Mouse (Mus musculus) embryonic facial prominence, embryonic 14.5 days (tissue): ENCODE data around the gene Gys1. TPM values are rescaled to one million over a fixed set of nuclear protein-coding genes. Genes with fewer than 3 reads are reported as not detected.
A peak's percentile ranks its signal among the peaks of the same experiment; 100 is the strongest.
"Not testable (repeated sequence)": the region's sequence is repeated elsewhere in the genome, so short reads cannot be mapped to it uniquely, and the experiment has no call there.

Experiments
- ATAC-seq: fragments of 200-750 bp; cut with Nextera tagmentation; 2 replicates; pipeline ENCODE4 v1.8.0; 2017; ENCODE audit warnings: low read depth, moderate number of reproducible peaks, moderate TSS enrichment
- DNase-seq: peaks from one replicate; pipeline ENCODE4 v3.0.0-alpha.2; 2015; ENCODE audit warnings: low spot score
- H3K27ac ChIP-seq: fragments of 300-500 bp; sonication (generic); replicated peaks from 2 replicates; pipeline ENCODE4 v1.5.1; 2014; ENCODE audit warnings: low read depth, mild to moderate bottlenecking, low read length, moderate library complexity
- H3K27me3 ChIP-seq: fragments of 300-500 bp; sonication (generic); replicated peaks from 2 replicates; pipeline ENCODE4 v1.6.1; 2014; ENCODE audit warnings: low read length; ENCODE audit not compliant: control insufficient read depth, insufficient read depth
- H3K36me3 ChIP-seq: fragments of 300-500 bp; sonication (generic); 2 replicates; pipeline ENCODE4 v1.6.1; 2014; ENCODE audit warnings: low read length, mixed read lengths; ENCODE audit not compliant: control insufficient read depth, insufficient read depth
- H3K4me1 ChIP-seq: fragments of 300-500 bp; sonication (generic); 2 replicates; pipeline ENCODE4 v1.6.1; 2014; ENCODE audit warnings: antibody characterized with exemption, low read length; ENCODE audit not compliant: control insufficient read depth, insufficient read depth
- H3K4me2 ChIP-seq: fragments of 300-500 bp; sonication (generic); 2 replicates; pipeline ENCODE4 v1.6.1; 2014; ENCODE audit warnings: low read depth, mild to moderate bottlenecking, low read length, moderate library complexity, mixed read lengths
- H3K4me3 ChIP-seq: fragments of 300-500 bp; sonication (generic); 2 replicates; pipeline ENCODE4 v1.5.1; 2014; ENCODE audit warnings: low read depth, mild to moderate bottlenecking, low read length
- H3K9ac ChIP-seq: fragments of 300-500 bp; sonication (generic); 2 replicates; pipeline ENCODE4 v1.6.1; 2014; ENCODE audit warnings: low read depth, mild to moderate bottlenecking, low read length, moderate library complexity, mixed read lengths
- H3K9me3 ChIP-seq: fragments of 300-500 bp; sonication (generic); 2 replicates; pipeline ENCODE4 v1.6.1; 2016; ENCODE audit warnings: low read length; ENCODE audit not compliant: control insufficient read depth
- WGBS: fragments of 180-500 bp; shearing (Covaris S2); extraction: QIAGEN DNeasy Blood & Tissue Kit; methylation state at CpG from one replicate; pipeline ENCODE4 v1.1.7; 2014; 5-methylcytosine and 5-hydroxymethylcytosine counted together
- polyA plus RNA-seq: library from polyadenylated mRNA; unstranded; fragments of >200 nt; fragmentation: Nextera tagmentation; extraction: Ambion mirVana; gene quantifications from 2 replicates; pipeline ENCODE4 v1.2.1, GENCODE M21; 2014

Gys1 gene
- polyA plus RNA-seq, 1 experiment from 2014 or later: 39.3 TPM

DNA sequence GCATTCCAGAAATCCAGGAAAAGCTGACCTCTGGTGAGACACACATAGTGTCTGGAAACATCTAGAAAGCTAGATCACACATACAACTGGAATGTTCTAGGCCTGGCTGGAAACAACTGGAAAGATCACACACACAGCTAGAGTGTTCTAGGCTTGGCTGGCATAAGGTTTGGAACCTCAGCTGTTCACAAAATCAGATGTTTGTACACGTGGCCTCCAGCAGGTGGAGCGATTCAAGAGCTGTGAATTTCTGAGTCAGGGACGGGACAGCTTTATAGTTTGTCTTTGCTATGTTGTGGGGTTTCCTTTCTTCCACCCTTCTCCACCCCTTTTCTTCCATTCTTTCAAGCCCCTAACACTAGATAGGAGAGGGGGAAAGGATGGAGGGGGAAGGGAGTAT, 42.4 kb downstream of the Gys1 start:
- Histone ChIP-seq H3K36me3 (no peaks in the 10 kb centered on the region), H3K27ac (no peak overlapping the region), H3K4me2 (no peak overlapping the region), H3K4me1 (no peaks in the 10 kb centered on the region), H3K4me3 (no peak overlapping the region), H3K27me3 (no peaks in the 10 kb centered on the region), H3K9ac (no peak overlapping the region; the same call in 1 of the 2 replicates), H3K9me3 (no peaks in the 10 kb centered on the region)
- 4% methylated on average over 3 of the region's 3 CpGs for WGBS
- DNase-seq (peak; percentile 85), ATAC-seq (peak; percentile 45; the same call in 1 of the 2 replicates)

DNA sequence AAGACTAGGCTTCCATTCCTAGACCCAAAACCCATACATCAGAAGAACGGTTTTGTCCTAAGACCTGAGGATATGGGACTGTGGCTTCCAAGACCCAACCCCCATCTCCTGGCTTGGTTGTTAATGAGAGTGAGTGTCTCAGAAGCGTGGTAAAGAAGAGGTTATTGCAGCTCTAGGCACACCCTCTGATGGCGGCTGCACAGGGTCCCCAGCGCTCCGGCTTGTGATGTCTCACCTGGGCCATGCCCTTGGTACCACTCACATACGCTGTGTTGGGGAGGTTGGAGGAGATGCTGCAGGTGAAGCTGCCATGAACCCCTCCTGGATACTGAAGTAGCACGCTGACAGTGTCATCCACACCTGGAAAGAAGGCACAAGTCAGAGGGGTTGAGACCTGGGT, 44.1 kb downstream of the Gys1 start:
- H3K36me3 ChIP-seq: no peaks in the 10 kb centered on the region
- WGBS: 96% methylated on average over 7 of the region's 7 CpGs
- H3K27ac ChIP-seq: no peak overlapping the region
- H3K27me3 ChIP-seq: no peaks in the 10 kb centered on the region
- H3K9ac ChIP-seq: no peak overlapping the region
- H3K4me2 ChIP-seq: no peak overlapping the region
- no peak overlapping the region for H3K4me3 ChIP-seq
- no peaks in the 10 kb centered on the region for H3K9me3 ChIP-seq
- no peaks in the 10 kb centered on the region for H3K4me1 ChIP-seq
- DNase-seq: no peak
- ATAC-seq: no peak

GRCm38 (mm10) chr7:45480310-45480709, 45.7 kb downstream of the Gys1 start:
- H3K4me3 ChIP-seq, ATAC-seq, H3K4me2 ChIP-seq, H3K4me1 ChIP-seq, H3K27me3 ChIP-seq, DNase-seq, H3K9ac ChIP-seq, H3K27ac ChIP-seq, H3K36me3 ChIP-seq, H3K9me3 ChIP-seq: not testable (repeated sequence)
- WGBS: 77% methylated on average over 3 of the region's 4 CpGs

DNA sequence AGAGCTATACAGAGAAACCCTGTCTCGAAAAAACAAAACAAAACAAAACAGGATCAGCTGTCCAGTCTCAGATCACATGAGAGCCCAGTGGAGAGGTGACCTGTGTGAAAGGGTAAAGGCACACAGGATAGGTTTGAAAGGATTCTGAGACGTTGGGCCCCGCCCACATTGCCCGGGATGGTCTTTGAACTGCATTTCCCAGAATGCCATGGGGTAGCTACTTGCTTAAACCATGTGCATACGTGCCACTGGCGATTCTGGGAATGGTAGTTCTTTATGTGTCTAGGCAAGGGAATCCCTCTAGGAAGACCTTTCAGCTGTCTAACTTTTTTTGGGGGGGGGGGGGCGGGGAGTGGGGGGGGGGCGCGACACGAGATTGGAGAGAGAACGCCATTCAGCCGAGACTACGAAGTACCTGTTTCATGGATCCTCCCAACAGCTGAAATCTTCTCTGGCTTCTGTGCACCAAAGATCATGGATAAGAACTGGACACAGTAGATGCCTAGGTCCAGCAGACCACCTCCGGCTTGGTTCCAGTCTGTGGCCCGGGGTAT, 46.8 kb downstream of the Gys1 start, which contains the start of gene Tulp2:
Gene Tulp2 (plus strand): TSS at position 504 of the 554 bp plus-strand sequence.
- ATAC-seq (peak; percentile 75), DNase-seq (peak; percentile 77)
- no peak within 1 kb of the TSS for H3K27ac ChIP-seq
- no peaks in the 10 kb centered on the region for H3K9me3 ChIP-seq
- H3K36me3 ChIP-seq: no peaks in the 10 kb centered on the region
- no peak within 1 kb of the TSS for H3K4me3 ChIP-seq
- no peak within 1 kb of the TSS for H3K9ac ChIP-seq
- 57% methylated on average over 14 of the region's 15 CpGs for WGBS
- H3K4me1 ChIP-seq: no peaks in the 10 kb centered on the region
- H3K4me2 ChIP-seq: no peak within 1 kb of the TSS
- no peaks in the 10 kb centered on the region for H3K27me3 ChIP-seq

GRCm38 (mm10) chr7:45482166-45482565, 47.5 kb downstream of the Gys1 start:
- no peaks in the 10 kb centered on the region for H3K27me3 ChIP-seq
- H3K9ac ChIP-seq: no peak overlapping the region
- no peaks in the 10 kb centered on the region for H3K9me3 ChIP-seq
- ATAC-seq (no peak), DNase-seq (no peak)
- no peaks in the 10 kb centered on the region for H3K36me3 ChIP-seq
- H3K27ac ChIP-seq: no peak overlapping the region
- H3K4me2 ChIP-seq: no peak overlapping the region
- WGBS: 70% methylated on average over 1 of the region's 1 CpGs
- H3K4me1 ChIP-seq: no peaks in the 10 kb centered on the region
- no peak overlapping the region for H3K4me3 ChIP-seq

DNA sequence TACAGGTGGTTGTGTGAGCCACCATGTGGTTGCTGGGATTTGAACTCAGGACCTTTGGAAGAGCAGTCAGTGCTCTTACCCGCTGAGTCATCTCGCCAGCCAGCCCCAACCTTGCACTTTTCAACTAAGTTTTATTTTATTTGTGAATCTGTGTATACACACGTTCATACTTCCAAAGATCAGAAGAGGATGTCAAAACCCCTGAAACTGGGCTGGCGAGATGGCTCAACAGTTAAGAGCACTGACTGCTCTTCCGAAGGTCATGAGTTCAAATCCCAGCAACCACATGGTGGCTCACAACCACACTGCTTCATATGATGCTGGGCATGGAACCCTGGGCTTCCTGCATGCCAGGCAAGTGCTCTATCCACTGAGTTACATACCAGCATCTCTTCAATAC, 50.3 kb downstream of the Gys1 start:
- H3K4me3 ChIP-seq, H3K9me3 ChIP-seq, H3K36me3 ChIP-seq, H3K27ac ChIP-seq, DNase-seq, ATAC-seq, H3K9ac ChIP-seq, H3K4me1 ChIP-seq, H3K27me3 ChIP-seq, H3K4me2 ChIP-seq: not testable (repeated sequence)
- WGBS: 91% methylated on average over 5 of the region's 5 CpGs

DNA sequence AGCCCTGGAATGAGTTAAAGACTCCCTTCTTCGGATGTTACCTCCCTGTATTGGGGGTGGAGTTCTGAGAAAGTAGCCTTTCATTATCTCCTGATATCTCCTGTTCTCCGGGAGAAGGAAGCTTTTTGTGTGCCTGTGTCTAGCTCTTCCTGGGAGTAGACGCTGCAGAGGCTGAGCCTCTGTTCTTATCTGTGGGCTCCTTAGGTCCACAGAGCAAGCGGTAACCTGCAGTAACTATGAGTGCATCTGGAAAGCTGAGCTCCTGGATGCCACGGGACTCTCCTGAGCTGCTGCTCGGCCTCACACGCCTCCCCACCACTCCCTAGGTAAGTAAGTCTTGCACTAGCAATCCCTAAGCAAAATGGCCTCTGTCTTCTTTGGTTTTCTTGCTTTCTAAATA, 51.5 kb downstream of the Gys1 start:
- H3K9ac ChIP-seq: no peak overlapping the region
- no peaks in the 10 kb centered on the region for H3K36me3 ChIP-seq
- no peak overlapping the region for H3K27ac ChIP-seq
- H3K4me1 ChIP-seq: peaks cover 5% of the 10 kb centered on the region; the same call in 1 of the 2 replicates
- DNase-seq (no peak), ATAC-seq (no peak)
- no peaks in the 10 kb centered on the region for H3K9me3 ChIP-seq
- WGBS: 71% methylated on average over 7 of the region's 7 CpGs
- no peak overlapping the region for H3K4me3 ChIP-seq
- no peak overlapping the region for H3K4me2 ChIP-seq
- no peaks in the 10 kb centered on the region for H3K27me3 ChIP-seq

GRCm38 (mm10) chr7:45486761-45487415, 52.2 kb downstream of the Gys1 start, which contains the start of gene Gm45808:
Gene Gm45808 (minus strand): TSS chr7:45486811.
- Histone ChIP-seq H3K4me3 (no peak within 1 kb of the TSS), H3K9me3 (no peaks in the 10 kb centered on the region), H3K9ac (no peak within 1 kb of the TSS), H3K4me1 (peaks cover 5% of the 10 kb centered on the region; the same call in 1 of the 2 replicates), H3K27ac (peak within 1 kb of the TSS; percentile 16), H3K27me3 (no peaks in the 10 kb centered on the region), H3K36me3 (no peaks in the 10 kb centered on the region), H3K4me2 (peak within 1 kb of the TSS; percentile 59; the same call in 1 of the 2 replicates)
- WGBS: 73% methylated on average over 12 of the region's 12 CpGs
- DNase-seq: no peak
- ATAC-seq: no peak
